Mouse (Mus musculus): Measurements from ENCODE around the gene Duoxa2. TPM values are rescaled to one million over a fixed set of nuclear protein-coding genes. Genes with fewer than 3 reads are reported as not detected.

The Duoxa2 gene
- total RNA-seq (2023) = not detected

DNA sequence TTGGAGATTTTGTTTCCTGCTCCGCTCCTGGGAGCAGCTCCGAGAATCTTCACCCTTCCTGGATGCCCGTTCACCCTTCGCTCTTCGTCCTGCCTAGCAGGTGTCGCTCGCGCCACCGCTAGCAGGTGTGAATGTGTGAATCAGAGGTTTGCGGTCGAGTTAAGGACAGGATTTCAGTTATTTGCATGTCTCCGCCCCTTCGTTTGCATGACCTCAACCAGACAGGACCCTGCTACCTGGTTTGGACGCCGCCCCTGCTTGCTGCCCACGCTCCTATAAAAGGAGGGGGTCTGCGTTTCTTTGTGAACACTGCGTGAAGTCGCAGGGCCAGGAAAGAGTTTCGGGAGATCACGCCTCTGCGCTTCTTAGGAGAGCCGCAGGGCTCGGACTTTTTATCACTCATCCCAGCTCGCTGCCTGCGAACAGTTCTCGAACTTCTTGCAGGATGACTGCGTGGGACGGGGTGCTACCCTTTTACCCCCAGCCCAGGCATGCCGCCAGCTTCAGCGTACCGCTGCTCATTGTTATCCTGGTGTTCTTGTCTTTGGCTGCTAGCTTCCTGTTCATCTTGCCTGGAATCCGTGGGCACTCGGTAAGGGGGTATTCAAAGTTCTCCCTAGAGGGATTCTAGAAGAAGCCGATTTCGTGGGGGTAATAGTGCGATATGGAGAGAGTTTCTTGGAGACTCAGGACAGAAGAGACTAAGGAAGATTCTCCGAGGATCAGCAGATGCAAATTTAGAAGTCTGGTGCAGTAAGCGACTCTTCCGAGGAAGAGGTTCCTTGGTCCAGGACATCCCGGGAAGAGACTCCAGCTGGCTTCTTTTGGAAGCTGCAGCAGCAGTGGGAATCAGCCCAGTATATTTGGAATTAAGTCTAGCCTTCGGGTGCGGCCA lies at the start of gene Duoxa2:
TSS of gene Duoxa2 (plus strand) at position 305 of the 895 bp plus-strand sequence.

GRCm38 (mm10) chr2:122298096-122298499 lies 602 bp upstream of the Duoxa2 start, which contains the start of gene Duox2:
Gene Duox2, minus strand, starts transcription at chr2:122298449.

GRCm38 (mm10) chr2:122313536-122313935 lies 14.8 kb downstream of the Duoxa2 start, which contains the start of gene Duoxa1:
Gene Duoxa1, minus strand, starts transcription at chr2:122313730.

DNA sequence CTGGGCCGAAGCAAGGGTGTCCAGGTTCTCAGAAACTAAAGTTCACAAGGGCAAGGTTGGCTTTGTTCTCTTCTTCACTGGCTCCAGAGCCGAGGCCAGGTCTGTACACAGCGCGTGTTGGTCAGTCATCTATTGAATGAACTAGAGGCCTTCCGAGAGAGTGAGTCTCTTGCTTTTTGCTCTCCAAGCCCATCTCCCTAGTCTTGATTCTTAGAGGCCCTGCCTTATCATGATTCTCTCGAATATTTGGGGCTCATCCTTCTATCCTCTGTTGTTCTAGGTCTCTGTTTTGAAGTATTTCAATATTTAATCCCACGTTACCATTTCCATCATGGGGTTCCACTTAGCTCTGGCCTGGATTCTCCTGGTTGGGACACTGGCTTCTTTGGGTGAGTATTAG lies 16.7 kb downstream of the Duoxa2 start, which contains the start of gene Duox1:
TSS of gene Duox1 (plus strand) at position 301 of the 400 bp plus-strand sequence.

Other genes starting within 250 kb of the Duoxa2 start
- 27.9 TPM for gene Spg11, start 180.5 kb upstream of the Duoxa2 start, total RNA-seq (2023)
- gene B2m, start 151.2 kb upstream of the Duoxa2 start, total RNA-seq (2023) = 2,437 TPM
- 1.5 TPM for gene Trim69, start 138.2 kb upstream of the Duoxa2 start, total RNA-seq (2023)
- gene Patl2, start 112.7 kb upstream of the Duoxa2 start, total RNA-seq (2023) = not detected
- gene Terb2, start 112.6 kb upstream of the Duoxa2 start, total RNA-seq (2023) = not detected
- 6.7 TPM for gene Sord, start 64.2 kb upstream of the Duoxa2 start, total RNA-seq (2023)
- gene Duox2, start 451 bp upstream of the Duoxa2 start, total RNA-seq (2023) = not detected
- not detected for gene Duoxa1, start 14.8 kb downstream of the Duoxa2 start, total RNA-seq (2023)
- gene Duox1, start 16.8 kb downstream of the Duoxa2 start, total RNA-seq (2023) = not detected
- 13.2 TPM for gene Shf, start 70.3 kb downstream of the Duoxa2 start, total RNA-seq (2023)
- 124 TPM for gene Slc28a2, start 127.6 kb downstream of the Duoxa2 start, total RNA-seq (2023)
- gene Gm14085, start 186.0 kb downstream of the Duoxa2 start, total RNA-seq (2023) = 30.9 TPM

All from CD4-positive naive resting alpha-beta T cell, adult 57 days (primary cell).